Mouse (Mus musculus): Measurements from ENCODE around the gene Afap1.

The Afap1 gene

DNA sequence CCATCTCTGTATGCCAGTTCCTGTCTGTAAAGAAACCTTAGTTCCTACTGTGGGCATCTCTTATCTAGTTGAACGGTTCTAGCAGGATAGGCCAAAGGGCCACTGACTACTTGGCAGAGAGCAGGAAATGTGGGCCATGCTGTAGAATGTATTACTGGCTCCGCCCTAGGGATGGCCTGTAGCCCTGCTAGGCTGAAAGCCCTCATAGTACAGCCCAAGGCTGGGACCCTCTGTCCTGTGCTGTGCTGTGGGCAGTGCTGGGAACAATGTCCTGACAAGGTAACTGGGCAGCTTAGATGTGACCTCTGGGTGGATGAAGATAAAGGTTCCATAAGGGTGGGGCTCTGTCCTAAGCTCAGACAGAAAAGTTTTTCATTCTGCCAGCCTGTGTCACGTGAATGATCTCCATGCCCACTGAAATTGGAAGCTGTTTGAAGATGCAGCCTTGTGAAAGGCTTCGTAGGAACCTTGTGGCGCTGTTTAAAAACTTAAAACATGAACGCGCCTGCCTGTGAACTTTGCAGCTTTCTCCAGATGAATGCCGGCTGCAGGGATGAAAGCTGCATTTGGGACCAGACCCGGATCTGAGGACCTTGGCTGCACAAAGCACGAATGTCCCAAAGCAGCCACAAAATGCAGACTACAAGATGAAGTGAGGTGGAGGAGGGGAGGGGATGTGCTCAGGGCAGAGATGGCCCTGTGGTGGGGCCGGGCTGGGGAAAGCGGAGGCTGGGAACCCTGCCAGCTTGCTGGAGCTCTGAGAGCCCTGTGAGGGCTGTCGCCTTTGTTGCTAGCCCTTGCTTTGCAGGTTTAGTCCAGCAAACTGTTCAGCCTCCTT lies 147.5 kb downstream of the Afap1 start:
- no peak for DNase-seq (ENCODE audit: low read depth, low spot score)

DNA sequence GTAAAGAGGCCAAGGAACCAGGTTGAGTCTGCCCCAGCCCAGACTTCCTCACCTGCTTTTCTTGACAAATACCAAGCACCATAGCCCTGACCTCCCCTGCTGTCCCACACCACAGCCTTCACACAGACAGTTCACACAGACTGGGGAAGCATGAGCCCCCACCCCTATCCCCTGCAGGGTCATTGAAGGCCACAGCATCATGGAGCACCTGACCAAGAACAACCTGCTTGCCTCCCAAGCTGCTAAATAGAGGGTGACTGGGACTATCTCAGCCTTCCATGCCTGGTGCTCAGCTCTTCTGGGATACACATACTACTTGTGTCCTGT lies 148.1 kb downstream of the Afap1 start:
- no peak for DNase-seq (ENCODE audit: low read depth, low spot score)

DNA sequence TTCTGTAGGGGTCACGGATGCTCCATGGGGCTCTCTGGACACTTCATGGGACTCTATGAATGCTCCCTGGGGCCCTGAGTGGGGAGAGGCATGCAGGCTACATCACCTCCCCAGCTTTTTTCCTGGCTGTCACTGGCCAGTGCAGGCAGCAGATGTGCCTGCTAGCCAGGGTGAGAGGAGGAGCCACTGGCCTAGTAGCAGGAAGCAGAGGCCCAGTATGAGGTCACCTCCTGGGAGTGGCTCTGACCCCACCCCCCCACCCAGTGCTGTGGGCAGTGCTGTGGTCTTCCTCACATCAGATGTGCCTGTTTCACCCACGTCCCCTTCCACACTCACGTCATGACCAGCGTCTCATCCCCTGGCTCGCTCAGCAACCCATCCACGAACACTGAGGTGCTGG lies 148.6 kb downstream of the Afap1 start:
- no peak for DNase-seq (ENCODE audit: low read depth, low spot score)

DNA sequence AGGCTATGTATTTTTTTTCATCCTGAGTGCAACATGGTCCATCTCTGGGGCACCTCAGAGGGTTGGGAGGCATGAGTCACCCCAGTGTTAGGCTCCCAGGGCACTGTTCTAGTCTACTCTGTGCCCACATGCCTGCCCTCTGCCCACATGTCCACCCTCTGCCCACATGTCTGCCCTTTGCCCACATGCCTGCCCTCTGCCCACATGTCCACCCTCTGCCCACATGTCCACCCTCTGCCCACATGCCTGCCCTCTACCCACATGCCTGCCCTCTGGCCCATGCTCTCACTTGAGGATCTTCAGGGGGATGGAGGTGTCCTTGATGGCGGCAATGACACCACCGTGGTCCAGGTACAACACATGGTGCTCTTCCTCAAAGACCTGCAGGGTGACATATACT lies 150.0 kb downstream of the Afap1 start:
- no peak for DNase-seq (ENCODE audit: low read depth, low spot score)

Data from WW6 (cell line).